Mouse (Mus musculus) bone marrow, adult 2 months (tissue): Measurements from ENCODE around the gene Blvrb. TPM values are rescaled to one million over a fixed set of nuclear protein-coding genes. Genes with fewer than 3 reads are reported as not detected.

ENCODE experiments used
- H3K27ac ChIP-seq: fragments of 200-500 bp; 2 replicates; pipeline ENCODE4 v1.5.1; 2012; ENCODE audit warnings: low read depth, mild to moderate bottlenecking, control low read depth, inconsistent platforms, low read length; ENCODE audit not compliant: control insufficient read depth, poor library complexity, insufficient read depth
- H3K4me1 ChIP-seq: fragments of 200-500 bp; 2 replicates; pipeline ENCODE4 v1.6.1; 2011; ENCODE audit warnings: low read length; ENCODE audit not compliant: control insufficient read depth, insufficient read depth
- H3K4me3 ChIP-seq: fragments of 200-500 bp; replicated peaks from 2 replicates; pipeline ENCODE3; 2011; ENCODE audit warnings: mild to moderate bottlenecking, low read depth, low read length, control low read depth; ENCODE audit not compliant: control insufficient read depth
- CTCF ChIP-seq: fragments of 200-500 bp; IDR thresholded peaks from 2 replicates; pipeline ENCODE4 v1.5.1; 2011; ENCODE audit warnings: low read length, control low read depth; ENCODE audit not compliant: control insufficient read depth, insufficient read depth
- POLR2A ChIP-seq: fragments of 200-500 bp; IDR thresholded peaks from 2 replicates; pipeline ENCODE4 v1.6.1; 2011; ENCODE audit warnings: low read depth, mild to moderate bottlenecking, control low read depth, low read length, borderline replicate concordance; ENCODE audit not compliant: control insufficient read depth
- WGBS: fragments of 180-500 bp; shearing (Covaris S2); methylation state at CpG from one replicate; pipeline ENCODE4 v1.1.7; 2018; 5-methylcytosine and 5-hydroxymethylcytosine counted together
- polyA plus RNA-seq: library from polyadenylated mRNA; stranded (reverse); fragments of >200 nt; gene quantifications from 2 replicates; pipeline ENCODE4 v1.2.4, GENCODE M21; 2011; ENCODE audit warnings: low replicate concordance; ENCODE audit not compliant: missing spikeins, insufficient read depth, insufficient read length

Blvrb gene
- polyA plus RNA-seq, result 323 and 400 TPM in 2 replicates

DNA sequence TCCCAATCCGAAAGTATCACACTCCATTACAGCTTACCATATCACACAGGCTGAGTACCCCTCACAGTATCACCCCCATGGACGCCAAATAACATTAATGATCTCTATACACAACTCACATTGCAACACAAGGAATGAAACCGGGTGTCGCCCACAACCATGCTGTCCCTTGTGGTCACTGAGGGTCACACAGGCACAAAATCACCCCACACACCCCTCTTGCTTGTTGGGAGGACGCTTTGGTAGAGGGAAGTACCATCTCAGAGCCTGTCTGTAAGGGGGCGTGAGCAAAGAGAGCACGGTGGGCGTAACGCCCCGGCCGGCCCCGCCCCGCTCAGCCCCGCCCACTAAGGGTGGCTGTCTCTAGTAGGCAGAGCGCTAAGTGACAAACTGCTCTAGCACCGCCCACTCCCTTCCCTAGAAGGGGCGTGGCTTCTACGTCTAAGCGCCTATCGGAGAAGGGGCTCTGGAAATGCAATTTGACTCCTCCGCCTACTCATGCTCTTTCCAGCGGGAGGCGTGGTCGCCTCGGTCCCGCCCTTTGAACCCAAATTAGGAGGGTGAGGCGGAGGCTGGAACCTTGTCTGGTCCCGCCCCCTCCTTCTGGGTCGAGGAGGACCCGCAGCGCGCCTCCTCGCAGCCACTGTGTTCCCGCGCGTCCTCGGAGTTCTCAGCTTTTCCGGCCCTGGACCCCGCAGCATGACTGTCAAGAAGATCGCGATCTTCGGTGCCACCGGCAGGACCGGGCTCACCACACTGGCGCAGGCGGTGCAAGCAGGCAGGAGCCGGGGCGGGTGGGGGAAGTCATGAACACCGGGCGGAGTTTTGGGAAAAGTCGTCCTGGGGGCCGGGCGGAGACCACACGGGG, at the start of gene Blvrb, which contains the start of gene Sptbn4:
Gene Blvrb (plus strand): TSS at position 560 of the 868 bp plus-strand sequence.
Gene Sptbn4 (minus strand): TSS at position 268 of the 868 bp plus-strand sequence.
- peak within 1 kb of the TSS; percentile 93 for H3K27ac ChIP-seq
- 0 out of 2 replicates have a peak, but pooled peaks have one; percentile 23 for TF ChIP-seq CTCF
- TF ChIP-seq POLR2A, result peak; percentile 97
- peaks cover 11% of the 10 kb centered on the region for H3K4me1 ChIP-seq
- WGBS, result 1% methylated on average over 54 of the region's 54 CpGs
- H3K4me3 ChIP-seq, result peak within 1 kb of the TSS; percentile 82

DNA sequence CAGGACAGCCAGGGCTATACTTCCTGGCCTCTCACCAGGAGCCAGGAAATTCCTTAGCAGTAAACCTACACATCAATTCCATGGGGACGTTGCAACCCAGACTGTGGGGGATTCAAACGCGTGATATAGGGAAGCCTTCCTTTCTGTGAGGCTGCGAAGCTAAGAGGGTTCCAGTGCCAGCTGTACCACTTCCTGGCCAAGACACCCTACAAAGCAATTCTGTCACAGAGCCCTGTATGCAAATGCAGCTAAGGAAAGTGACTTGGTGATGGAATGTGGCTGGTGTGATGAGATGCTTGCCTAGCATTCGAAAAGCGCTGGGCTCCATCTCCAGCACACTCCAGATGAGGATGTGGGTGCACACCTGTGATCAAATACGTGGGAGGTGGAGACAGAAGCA, 47.2 kb upstream of the Blvrb start:
- H3K4me1 ChIP-seq, result no peaks in the 10 kb centered on the region
- no peak overlapping the region for H3K27ac ChIP-seq
- TF ChIP-seq POLR2A, result no peak
- no peak for TF ChIP-seq CTCF
- no peak overlapping the region for H3K4me3 ChIP-seq
- 66% methylated on average over 7 of the region's 7 CpGs for WGBS

DNA sequence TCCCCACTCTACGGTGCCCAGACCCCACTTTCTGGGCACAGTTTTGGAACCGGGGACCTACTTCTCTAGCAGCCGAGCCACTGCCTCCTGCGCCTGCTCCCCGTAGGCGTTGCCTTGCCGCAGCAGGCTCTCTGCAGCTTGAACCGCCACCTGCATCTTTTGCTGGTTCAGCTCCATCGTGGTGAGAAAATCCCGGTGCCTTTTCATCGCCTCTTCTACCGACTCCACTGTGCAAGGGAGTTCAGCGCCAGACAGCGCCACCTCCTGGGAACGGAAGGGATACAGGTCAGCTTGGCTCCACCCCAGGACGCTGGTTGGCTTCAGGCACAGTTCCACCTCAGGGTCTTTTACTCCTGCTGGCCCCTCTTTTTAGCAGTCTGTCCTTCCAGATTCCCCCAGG, 45.1 kb upstream of the Blvrb start:
- WGBS, result 9% methylated on average over 16 of the region's 16 CpGs
- no peak overlapping the region for H3K4me3 ChIP-seq
- no peaks in the 10 kb centered on the region for H3K4me1 ChIP-seq

DNA sequence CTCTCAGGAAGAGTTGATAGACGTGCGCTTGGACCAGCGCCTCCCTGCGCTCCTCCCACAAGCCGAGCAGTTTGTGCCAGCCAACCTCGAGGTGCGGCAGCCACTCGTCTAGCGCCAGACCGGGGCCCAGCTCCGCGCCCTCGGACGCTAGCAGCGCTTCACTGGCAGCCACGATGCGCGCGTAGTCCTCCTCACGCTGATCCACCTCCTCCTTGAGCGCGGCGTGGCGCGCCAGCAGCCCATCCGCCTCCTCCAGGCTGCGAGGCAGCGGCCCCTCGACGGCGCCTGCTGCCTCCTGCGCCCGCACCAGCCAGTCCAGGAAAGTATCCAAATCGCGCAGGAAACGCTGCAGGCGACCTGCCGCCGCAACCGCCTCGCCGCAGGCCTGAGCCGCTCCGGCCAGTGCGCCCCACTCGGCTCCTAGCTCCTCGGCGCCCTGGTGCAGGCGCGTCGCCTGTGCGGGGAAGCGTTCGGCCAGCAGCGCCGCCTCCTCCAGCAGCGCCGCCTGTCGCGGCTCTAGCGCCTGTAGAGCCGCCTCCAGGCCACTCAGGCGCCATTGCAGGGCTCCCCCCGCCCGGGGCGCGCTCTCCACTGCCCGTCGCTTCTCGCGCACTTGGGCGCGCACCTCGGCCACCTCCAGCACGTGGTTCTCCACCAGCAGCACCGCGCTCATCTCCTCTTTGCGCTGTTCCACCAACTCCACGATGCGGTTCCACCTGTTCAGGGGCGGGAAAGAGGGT, 43.4 kb upstream of the Blvrb start:
- no peak overlapping the region; the same call in 1 of the 2 replicates for H3K27ac ChIP-seq
- TF ChIP-seq POLR2A, result no peak
- TF ChIP-seq CTCF, result no peak
- H3K4me3 ChIP-seq, result no peak overlapping the region
- WGBS, result 5% methylated on average over 81 of the region's 81 CpGs
- no peaks in the 10 kb centered on the region for H3K4me1 ChIP-seq

More for the DNA sequence above, 45.1 kb upstream of the Blvrb start:
- H3K27ac ChIP-seq, result no peak overlapping the region
- no peak for TF ChIP-seq POLR2A
- TF ChIP-seq CTCF, result peak; percentile 85

DNA sequence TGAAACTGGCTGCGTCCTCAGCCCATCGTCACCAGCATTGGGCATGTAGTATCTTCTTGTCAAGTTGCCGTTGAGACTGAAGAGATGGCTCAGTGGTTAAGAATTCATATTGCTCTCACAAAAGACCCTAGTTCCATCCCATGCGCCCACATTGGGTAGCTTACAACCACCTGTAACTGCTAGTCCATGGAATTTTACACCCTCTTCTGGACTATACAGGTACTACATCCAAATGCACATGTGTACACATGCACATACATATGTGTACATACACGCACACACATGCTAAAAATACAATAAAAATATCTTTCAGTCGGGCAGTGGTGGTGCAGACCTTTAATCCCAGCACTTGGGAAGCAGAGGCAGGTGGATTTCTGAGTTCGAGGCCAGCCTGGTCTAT, 41.3 kb upstream of the Blvrb start:
- H3K4me3 ChIP-seq, result no peak overlapping the region
- WGBS, result 75% methylated on average over 7 of the region's 7 CpGs
- no peak overlapping the region for H3K27ac ChIP-seq
- no peaks in the 10 kb centered on the region for H3K4me1 ChIP-seq
- TF ChIP-seq POLR2A (no peak), CTCF (no peak)

DNA sequence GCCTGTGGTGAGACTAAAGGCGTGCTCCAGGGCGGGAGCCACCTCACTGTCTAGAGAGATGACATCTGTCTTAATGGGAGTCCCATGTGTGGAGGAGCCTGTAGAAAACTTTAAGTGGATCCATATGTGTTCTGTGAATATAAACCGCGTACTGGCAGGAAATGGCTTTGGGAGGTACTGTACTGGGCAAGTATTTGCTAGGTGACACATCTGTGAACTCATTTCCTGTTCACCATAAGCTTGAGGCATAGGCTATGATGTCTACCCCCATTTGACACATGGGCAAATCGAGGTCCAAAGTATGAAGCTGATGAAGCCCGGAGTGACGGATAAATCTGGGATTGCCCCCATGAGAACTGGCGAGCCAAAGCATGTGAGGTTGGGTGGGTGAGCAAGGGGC, 40.0 kb upstream of the Blvrb start:
- Histone ChIP-seq H3K4me3 (no peak overlapping the region), H3K27ac (no peak overlapping the region), H3K4me1 (no peaks in the 10 kb centered on the region)
- 45% methylated on average over 8 of the region's 8 CpGs for WGBS
- TF ChIP-seq CTCF, result no peak
- TF ChIP-seq POLR2A, result no peak

DNA sequence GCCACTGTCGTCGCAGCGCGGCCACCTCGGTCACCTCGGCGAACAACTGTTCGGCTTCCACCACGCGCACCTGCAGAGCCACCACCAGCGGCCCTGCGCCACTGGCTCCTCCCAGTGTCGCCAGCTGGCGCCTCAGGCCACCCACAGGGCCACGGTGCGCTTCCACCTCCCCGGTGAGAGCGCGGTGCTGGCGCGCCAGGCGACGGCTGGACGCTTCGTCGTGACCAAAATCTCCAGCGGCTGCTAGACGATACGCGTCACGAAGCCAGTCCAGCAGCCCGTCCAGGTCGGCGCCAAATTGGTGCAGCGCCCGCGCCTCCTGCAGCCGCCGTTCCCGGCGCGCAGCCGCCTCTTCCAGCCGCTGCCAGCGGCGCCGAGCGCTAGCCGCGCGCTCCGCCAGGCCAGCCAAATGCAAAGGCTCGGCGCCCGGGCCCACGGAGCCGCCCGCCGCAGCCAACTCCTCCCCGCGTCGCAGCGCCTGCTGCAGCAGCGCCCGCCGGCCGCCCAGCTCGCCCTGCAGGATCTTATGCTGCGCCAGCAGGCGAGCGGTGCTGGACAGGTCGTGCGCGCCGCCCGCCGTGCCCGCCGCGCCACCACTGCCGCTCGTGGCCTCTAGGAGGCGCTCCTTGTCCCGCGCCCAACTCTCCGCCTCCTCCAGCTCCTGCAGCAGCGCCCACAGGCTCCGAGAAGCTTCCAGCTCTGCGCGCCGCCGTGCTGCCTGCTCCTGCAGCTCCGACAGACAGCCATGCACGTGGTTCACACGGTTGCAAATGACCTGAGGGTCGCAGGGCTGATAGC, 39.2 kb upstream of the Blvrb start:
- Histone ChIP-seq H3K4me3 (no peak overlapping the region), H3K27ac (no peak overlapping the region; the same call in 1 of the 2 replicates), H3K4me1 (no peaks in the 10 kb centered on the region)
- WGBS, result 1% methylated on average over 96 of the region's 96 CpGs
- TF ChIP-seq POLR2A, result no peak
- peak; percentile 53; the same call in 1 of the 2 replicates for TF ChIP-seq CTCF

DNA sequence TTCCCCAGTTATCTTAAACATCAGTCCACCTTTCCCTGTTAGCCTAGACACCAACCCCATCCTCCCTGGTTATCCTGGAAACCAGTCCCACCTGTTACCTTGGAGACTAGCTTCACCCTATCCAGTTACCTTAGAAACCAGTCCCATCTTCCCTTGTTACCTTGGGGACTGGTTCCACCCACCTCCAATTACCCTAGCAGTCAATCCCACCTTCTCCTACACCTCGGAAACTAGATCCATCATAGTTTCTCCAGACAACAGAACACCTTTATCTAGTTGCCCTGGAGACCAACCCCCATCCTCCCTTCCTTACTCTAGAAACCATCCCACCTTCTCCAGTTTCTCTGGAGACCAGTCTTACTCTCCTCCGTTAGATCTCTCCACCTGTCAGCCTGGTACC, 30.6 kb upstream of the Blvrb start:
- WGBS, result 69% methylated on average over 2 of the region's 2 CpGs
- no peaks in the 10 kb centered on the region for H3K4me1 ChIP-seq

More for the DNA sequence above, 30.6 kb upstream of the Blvrb start:
- no peak overlapping the region for H3K4me3 ChIP-seq
- no peak overlapping the region for H3K27ac ChIP-seq
- TF ChIP-seq POLR2A (no peak), CTCF (no peak)
